Mouse (Mus musculus): Measurements from ENCODE around the gene Phldb2.

The Phldb2 gene

GRCm38 (mm10) chr16:45844049-45844780 lies 109.2 kb downstream of the Phldb2 start:
- in situ Hi-C loops (cut with MseI, MboI), result loop anchor here in 1 of 2 experiments (25.0 kb wide), 1 partner anchor 93 kb away; no protein-coding TSS in a partner anchor

GRCm38 (mm10) chr16:45843351-45843891 lies 110.0 kb downstream of the Phldb2 start:
- in situ Hi-C loops (cut with MseI, MboI), result loop anchor here in 1 of 2 experiments (25.0 kb wide), 1 partner anchor 94 kb away; no protein-coding TSS in a partner anchor

- in situ Hi-C loops (cut with MseI, MboI), result loop anchor here in 1 of 2 experiments (25.0 kb wide), 1 partner anchor 95 kb away; no protein-coding TSS in a partner anchor
These were observed 111.0 kb downstream of the Phldb2 start for GRCm38 (mm10) chr16:45842440-45842839.

GRCm38 (mm10) chr16:45841806-45842205 lies 111.6 kb downstream of the Phldb2 start:
- in situ Hi-C loops (cut with MseI, MboI), result loop anchor here in 1 of 2 experiments (25.0 kb wide), 1 partner anchor 95 kb away; no protein-coding TSS in a partner anchor

GRCm38 (mm10) chr16:45841016-45841415 lies 112.4 kb downstream of the Phldb2 start:
- in situ Hi-C loops (cut with MseI, MboI), result loop anchor here in 1 of 2 experiments (25.0 kb wide), 1 partner anchor 96 kb away; no protein-coding TSS in a partner anchor

GRCm38 (mm10) chr16:45837541-45838342 lies 115.7 kb downstream of the Phldb2 start:
- in situ Hi-C loops (cut with MseI, MboI), result loop anchor here in 1 of 2 experiments (25.0 kb wide), 1 partner anchor 100 kb away; no protein-coding TSS in a partner anchor

- in situ Hi-C loops (cut with MseI, MboI), result loop anchor here in 1 of 2 experiments (25.0 kb wide), 1 partner anchor 105 kb away; no protein-coding TSS in a partner anchor
These were observed 120.7 kb downstream of the Phldb2 start for GRCm38 (mm10) chr16:45832747-45833108.

GRCm38 (mm10) chr16:45832061-45832746 lies 121.2 kb downstream of the Phldb2 start:
- in situ Hi-C loops (cut with MseI, MboI), result loop anchor here in 1 of 2 experiments (25.0 kb wide), 1 partner anchor 105 kb away; no protein-coding TSS in a partner anchor

- in situ Hi-C loops (cut with MseI, MboI), result loop anchor here in 1 of 2 experiments (25.0 kb wide), 1 partner anchor 106 kb away; no protein-coding TSS in a partner anchor
These were observed 122.1 kb downstream of the Phldb2 start for GRCm38 (mm10) chr16:45831094-45831872.

GRCm38 (mm10) chr16:45830096-45830866 lies 123.1 kb downstream of the Phldb2 start:
- in situ Hi-C loops (cut with MseI, MboI), result loop anchor here in 1 of 2 experiments (25.0 kb wide), 1 partner anchor 107 kb away; no protein-coding TSS in a partner anchor

- in situ Hi-C loops (cut with MseI, MboI), result loop anchor here in 1 of 2 experiments (25.0 kb wide), 1 partner anchor 112 kb away; no protein-coding TSS in a partner anchor
These were observed 128.1 kb downstream of the Phldb2 start for GRCm38 (mm10) chr16:45825309-45825708.

GRCm38 (mm10) chr16:45824025-45824424 lies 129.4 kb downstream of the Phldb2 start:
- in situ Hi-C loops (cut with MseI, MboI), result no loop called here

GRCm38 (mm10) chr16:45819911-45820310 lies 133.5 kb downstream of the Phldb2 start:
- in situ Hi-C loops (cut with MseI, MboI), result no loop called here

- in situ Hi-C loops (cut with MseI, MboI), result no loop called here
These were observed 135.6 kb downstream of the Phldb2 start for GRCm38 (mm10) chr16:45817795-45818194.

- in situ Hi-C loops (cut with MseI, MboI), result no loop called here
These were observed 136.7 kb downstream of the Phldb2 start for GRCm38 (mm10) chr16:45816670-45817069.

GRCm38 (mm10) chr16:45814611-45815010 lies 138.8 kb downstream of the Phldb2 start:
- in situ Hi-C loops (cut with MseI, MboI), result no loop called here

- in situ Hi-C loops (cut with MseI, MboI), result no loop called here
These were observed 141.6 kb downstream of the Phldb2 start for GRCm38 (mm10) chr16:45811788-45812187.

- in situ Hi-C loops (cut with MseI, MboI), result no loop called here
These were observed 142.5 kb downstream of the Phldb2 start for GRCm38 (mm10) chr16:45810829-45811326.

GRCm38 (mm10) chr16:45810155-45810554 lies 143.2 kb downstream of the Phldb2 start:
- in situ Hi-C loops (cut with MseI, MboI), result no loop called here
